Mouse (Mus musculus): ENCODE results near the gene AI837181. TPM values are rescaled to one million over a fixed set of nuclear protein-coding genes. Genes with fewer than 3 reads are reported as not detected.

Gene AI837181
- polyA plus RNA-seq, 1 experiment from 2014 or later = 65.4 TPM

DNA sequence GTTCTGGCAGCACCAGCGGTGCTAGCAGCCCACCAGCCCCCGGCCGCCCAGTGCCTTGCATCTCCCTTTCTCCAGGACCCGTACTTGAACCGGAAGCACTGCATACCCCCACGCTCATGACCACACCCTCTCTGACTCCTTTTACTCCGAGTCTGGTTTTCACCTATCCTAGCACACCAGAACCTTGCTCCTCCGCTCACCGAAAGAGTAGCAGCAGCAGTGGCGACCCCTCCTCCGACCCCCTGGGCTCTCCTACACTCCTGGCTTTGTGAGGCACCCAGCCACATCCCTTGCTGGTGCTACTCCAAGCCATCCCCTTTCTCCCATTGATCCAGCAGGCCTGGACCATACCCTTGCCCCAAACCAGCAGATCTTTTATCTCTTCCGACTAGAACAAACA is 30.1 kb downstream of the AI837181 start:
- no peak for ATAC-seq (ENCODE audit: low FRiP score, low read depth)
- Histone ChIP-seq H3K36me3 (peaks cover 10% of the 10 kb centered on the region; the same call in 1 of the 2 replicates), H3K27ac (no peak overlapping the region), H3K4me1 (peaks cover 27% of the 10 kb centered on the region), H3K4me3 (no peak overlapping the region), H3K4me2 (replicated peaks) (peak overlapping the region; percentile 99), H3K27me3 (replicated peaks) (peaks cover 8% of the 10 kb centered on the region), H3K9me3 (no peaks in the 10 kb centered on the region), H3K9ac (peak overlapping the region; percentile 88; the same call in 1 of the 2 replicates)
- WGBS = 86% methylated on average over 12 of the region's 12 CpGs

- Histone ChIP-seq H3K4me2 (replicated peaks) (peak overlapping the region; percentile 99), H3K4me3 (peak overlapping the region; percentile 77), H3K9ac (peak overlapping the region; percentile 88), H3K4me1 (peaks cover 29% of the 10 kb centered on the region), H3K27ac (no peak overlapping the region), H3K27me3 (replicated peaks) (peaks cover 3% of the 10 kb centered on the region), H3K9me3 (no peaks in the 10 kb centered on the region), H3K36me3 (peaks cover 10% of the 10 kb centered on the region; the same call in 1 of the 2 replicates)
- WGBS = 73% methylated on average over 8 of the region's 8 CpGs
- ATAC-seq (ENCODE audit: low FRiP score, low read depth) = no peak
Measured at GRCm38 (mm10) chr19:5455568-5455967, 30.6 kb downstream of the AI837181 start.

GRCm38 (mm10) chr19:5456241-5456921 is 31.4 kb downstream of the AI837181 start:
- H3K27ac ChIP-seq = peak overlapping the region; percentile 93
- no peaks in the 10 kb centered on the region for H3K9me3 ChIP-seq
- H3K4me1 ChIP-seq = peaks cover 35% of the 10 kb centered on the region
- H3K4me2 ChIP-seq (replicated peaks) = peak overlapping the region; percentile 99
- H3K36me3 ChIP-seq = peaks cover 10% of the 10 kb centered on the region; the same call in 1 of the 2 replicates
- H3K9ac ChIP-seq = peak overlapping the region; percentile 88
- WGBS = 4% methylated on average over 26 of the region's 26 CpGs
- ATAC-seq (ENCODE audit: low FRiP score, low read depth) = no peak
- H3K4me3 ChIP-seq = peak overlapping the region; percentile 77
- no peaks in the 10 kb centered on the region; the same call in 1 of the 2 replicates for H3K27me3 ChIP-seq (replicated peaks)

GRCm38 (mm10) chr19:5456922-5457745 is 32.2 kb downstream of the AI837181 start:
- Histone ChIP-seq H3K4me2 (replicated peaks) (peak overlapping the region; percentile 99), H3K27me3 (replicated peaks) (no peaks in the 10 kb centered on the region; the same call in 1 of the 2 replicates), H3K4me1 (peaks cover 37% of the 10 kb centered on the region), H3K27ac (peak overlapping the region; percentile 93), H3K9ac (peak overlapping the region; percentile 88), H3K9me3 (no peaks in the 10 kb centered on the region), H3K36me3 (peaks cover 10% of the 10 kb centered on the region; the same call in 1 of the 2 replicates), H3K4me3 (peak overlapping the region; percentile 77)
- WGBS = under 1% methylated on average over 70 of the region's 70 CpGs
- ATAC-seq (ENCODE audit: low FRiP score, low read depth) = peak; percentile 85

DNA sequence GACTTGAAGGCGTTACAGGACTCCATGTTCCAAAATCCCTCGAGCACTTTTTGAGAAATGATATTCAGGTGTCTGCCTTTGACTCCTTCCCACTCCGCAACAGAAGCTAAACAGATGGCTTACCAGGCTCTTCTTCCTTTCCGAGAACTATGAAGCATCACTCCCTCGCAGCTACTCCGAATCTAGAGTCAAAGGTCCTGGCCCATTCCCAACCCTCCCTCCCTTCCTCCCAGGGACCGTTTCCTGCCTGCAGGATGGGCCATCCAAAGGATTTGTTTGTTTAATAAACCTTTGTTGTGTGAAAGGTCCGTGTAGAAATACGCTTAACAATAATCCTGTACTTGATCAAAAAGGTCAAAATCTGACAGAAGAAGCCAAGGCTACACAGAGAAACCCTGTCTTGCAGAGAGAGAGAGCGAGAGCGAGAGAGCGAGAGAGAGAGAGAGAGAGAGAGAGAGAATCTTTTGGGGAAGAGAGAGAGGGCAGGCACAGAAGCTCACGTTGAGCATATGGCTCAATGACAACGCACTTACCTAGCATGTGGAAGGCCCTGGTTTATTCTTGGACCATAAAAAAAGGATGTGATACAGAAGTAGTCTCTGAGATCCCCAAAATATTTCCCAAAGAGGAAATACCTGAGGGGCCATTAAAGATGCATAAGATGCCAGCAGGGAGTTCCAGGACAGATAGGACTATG is 33.0 kb downstream of the AI837181 start, which contains the start of gene Ccdc85b:
Gene Ccdc85b (minus strand): TSS at position 149 of the 697 bp plus-strand sequence.
- Histone ChIP-seq H3K9me3 (no peaks in the 10 kb centered on the region), H3K36me3 (peaks cover 16% of the 10 kb centered on the region; the same call in 1 of the 2 replicates), H3K4me2 (replicated peaks) (peak within 1 kb of the TSS; percentile 99), H3K4me3 (peak within 1 kb of the TSS; percentile 77), H3K27me3 (replicated peaks) (no peaks in the 10 kb centered on the region; the same call in 1 of the 2 replicates), H3K4me1 (peaks cover 37% of the 10 kb centered on the region), H3K9ac (peak within 1 kb of the TSS; percentile 88), H3K27ac (peak within 1 kb of the TSS; percentile 93)
- 17% methylated on average over 14 of the region's 14 CpGs for WGBS
- no peak for ATAC-seq (ENCODE audit: low FRiP score, low read depth)

DNA sequence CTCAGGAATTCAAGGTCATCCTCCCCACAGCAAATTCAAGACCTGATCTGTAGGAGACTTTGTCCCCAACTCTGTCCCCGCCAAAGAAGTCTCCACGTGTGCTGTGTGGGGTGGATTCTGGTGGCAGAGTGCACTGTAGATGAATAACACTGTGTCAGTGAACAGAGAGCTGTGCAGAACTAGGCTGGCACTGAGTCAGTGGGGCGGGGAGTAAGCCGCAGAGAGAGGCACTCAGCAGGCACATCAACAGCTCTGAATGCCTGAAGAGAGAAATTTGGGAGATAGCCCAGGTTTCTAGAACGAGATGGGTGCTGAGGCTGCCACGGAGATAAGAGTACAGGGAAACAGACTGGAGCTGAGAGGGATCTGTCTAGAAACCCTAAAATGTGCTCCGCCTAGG is 34.1 kb downstream of the AI837181 start:
- no peak for ATAC-seq (ENCODE audit: low FRiP score, low read depth)
- 71% methylated on average over 7 of the region's 7 CpGs for WGBS
- Histone ChIP-seq H3K9me3 (no peaks in the 10 kb centered on the region), H3K4me2 (replicated peaks) (no peak overlapping the region), H3K36me3 (peaks cover 19% of the 10 kb centered on the region), H3K27me3 (replicated peaks) (no peaks in the 10 kb centered on the region; the same call in 1 of the 2 replicates), H3K27ac (no peak overlapping the region), H3K9ac (no peak overlapping the region), H3K4me1 (peaks cover 42% of the 10 kb centered on the region), H3K4me3 (no peak overlapping the region)

GRCm38 (mm10) chr19:5459896-5460295 is 35.0 kb downstream of the AI837181 start:
- peak overlapping the region; percentile 73 for H3K4me3 ChIP-seq
- peak overlapping the region; percentile 78 for H3K9ac ChIP-seq
- H3K27me3 ChIP-seq (replicated peaks) = no peaks in the 10 kb centered on the region; the same call in 1 of the 2 replicates
- H3K9me3 ChIP-seq = no peaks in the 10 kb centered on the region
- no peak for ATAC-seq (ENCODE audit: low FRiP score, low read depth)
- peaks cover 43% of the 10 kb centered on the region for H3K4me1 ChIP-seq
- peaks cover 13% of the 10 kb centered on the region for H3K36me3 ChIP-seq
- 22% methylated on average over 3 of the region's 3 CpGs for WGBS
- peak overlapping the region; percentile 94 for H3K4me2 ChIP-seq (replicated peaks)
- H3K27ac ChIP-seq = no peak overlapping the region

GRCm38 (mm10) chr19:5460465-5460911 is 35.5 kb downstream of the AI837181 start, which contains the start of gene Fibp:
Gene Fibp, plus strand, starts transcription at chr19:5460615.
- WGBS = under 1% methylated on average over 32 of the region's 32 CpGs
- Histone ChIP-seq H3K9me3 (no peaks in the 10 kb centered on the region), H3K27ac (no peak within 1 kb of the TSS), H3K4me2 (replicated peaks) (peak within 1 kb of the TSS; percentile 94), H3K27me3 (replicated peaks) (no peaks in the 10 kb centered on the region; the same call in 1 of the 2 replicates), H3K4me1 (peaks cover 37% of the 10 kb centered on the region), H3K9ac (peak within 1 kb of the TSS; percentile 78), H3K36me3 (peaks cover 19% of the 10 kb centered on the region), H3K4me3 (peak within 1 kb of the TSS; percentile 73)
- ATAC-seq (ENCODE audit: low FRiP score, low read depth) = peak; percentile 54; the same call in 1 of the 2 replicates

DNA sequence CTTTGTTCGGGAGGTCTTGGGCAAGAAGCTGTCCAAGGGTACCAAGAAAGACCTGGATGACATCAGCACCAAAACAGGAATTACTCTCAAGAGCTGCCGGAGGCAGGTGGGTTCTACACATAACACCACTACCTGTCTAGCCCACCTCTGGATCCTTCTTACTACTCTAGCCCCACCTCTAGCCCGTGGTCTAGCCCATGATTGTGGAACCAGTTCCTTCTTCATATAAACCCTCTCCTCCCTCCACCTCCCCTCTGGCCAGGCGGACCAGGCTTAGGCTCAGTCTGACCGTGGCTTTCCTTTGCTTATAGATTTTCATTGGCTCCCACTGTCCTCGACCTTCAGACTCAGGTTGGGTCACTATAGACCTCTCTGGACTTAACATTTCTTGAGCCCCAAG is 36.5 kb downstream of the AI837181 start:
- peak overlapping the region; percentile 94 for H3K4me2 ChIP-seq (replicated peaks)
- peaks cover 28% of the 10 kb centered on the region for H3K36me3 ChIP-seq
- WGBS = 89% methylated on average over 6 of the region's 6 CpGs
- no peak overlapping the region for H3K27ac ChIP-seq
- H3K9ac ChIP-seq = peak overlapping the region; percentile 78; the same call in 1 of the 2 replicates
- peak overlapping the region; percentile 73 for H3K4me3 ChIP-seq
- H3K4me1 ChIP-seq = peaks cover 27% of the 10 kb centered on the region
- H3K9me3 ChIP-seq = no peaks in the 10 kb centered on the region
- ATAC-seq (ENCODE audit: low FRiP score, low read depth) = no peak
- H3K27me3 ChIP-seq (replicated peaks) = no peaks in the 10 kb centered on the region; the same call in 1 of the 2 replicates

GRCm38 (mm10) chr19:5463212-5463611 is 38.3 kb downstream of the AI837181 start:
- no peak overlapping the region for H3K9ac ChIP-seq
- H3K9me3 ChIP-seq = no peaks in the 10 kb centered on the region
- H3K27ac ChIP-seq = no peak overlapping the region
- WGBS = 90% methylated on average over 9 of the region's 9 CpGs
- 0 out of 2 replicates have a peak overlapping the region, but pooled peaks have one; percentile 2 for H3K4me3 ChIP-seq
- no peaks in the 10 kb centered on the region; the same call in 1 of the 2 replicates for H3K27me3 ChIP-seq (replicated peaks)
- no peak overlapping the region for H3K4me2 ChIP-seq (replicated peaks)
- peaks cover 41% of the 10 kb centered on the region for H3K36me3 ChIP-seq
- no peak for ATAC-seq (ENCODE audit: low FRiP score, low read depth)
- H3K4me1 ChIP-seq = peaks cover 22% of the 10 kb centered on the region

DNA sequence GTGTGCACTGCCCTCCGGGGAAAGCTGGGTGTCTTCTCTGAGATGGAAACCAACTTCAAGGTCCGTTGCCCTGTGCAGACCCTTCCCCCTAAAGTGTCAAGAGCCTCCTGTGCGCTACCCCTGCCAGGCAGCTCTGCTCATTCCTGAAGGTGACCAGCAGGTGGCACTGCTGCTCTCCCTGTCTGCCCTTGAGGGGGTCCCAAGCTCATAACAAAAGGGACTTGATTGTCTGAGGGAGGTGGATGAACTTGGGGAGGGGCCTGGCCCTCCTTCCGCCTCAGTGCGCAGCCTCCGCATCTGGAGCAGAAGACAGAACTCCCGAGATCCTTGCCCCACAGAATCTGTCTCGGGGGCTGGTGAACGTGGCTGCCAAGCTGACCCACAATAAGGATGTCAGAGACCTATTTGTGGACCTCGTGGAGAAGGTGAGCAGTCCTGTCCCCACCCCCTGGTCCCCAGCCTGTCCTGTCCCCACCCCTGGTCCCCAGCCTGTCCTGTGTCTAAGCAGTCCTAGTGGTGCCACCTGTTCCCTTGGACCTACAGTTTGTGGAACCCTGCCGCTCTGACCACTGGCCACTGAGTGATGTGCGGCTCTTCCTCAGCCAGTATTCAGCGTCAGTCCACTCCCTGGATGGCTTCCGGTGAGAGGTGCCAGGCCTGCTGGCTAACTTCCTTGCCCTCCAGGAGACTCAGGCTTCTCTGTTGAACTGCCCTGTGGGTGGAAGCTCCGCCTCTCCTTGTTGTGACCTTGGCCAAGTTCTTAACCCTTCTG is 39.0 kb downstream of the AI837181 start:
- WGBS = 45% methylated on average over 15 of the region's 15 CpGs
- Histone ChIP-seq H3K4me3 (peak overlapping the region; percentile 18; the same call in 1 of the 2 replicates), H3K27ac (no peak overlapping the region), H3K4me2 (replicated peaks) (peak overlapping the region; percentile 58), H3K27me3 (replicated peaks) (no peaks in the 10 kb centered on the region; the same call in 1 of the 2 replicates), H3K4me1 (peaks cover 22% of the 10 kb centered on the region), H3K9ac (peak overlapping the region; percentile 57), H3K9me3 (no peaks in the 10 kb centered on the region), H3K36me3 (peaks cover 41% of the 10 kb centered on the region)
- peak; percentile 63 for ATAC-seq (ENCODE audit: low FRiP score, low read depth)

All from neural tube, embryonic 12.5 days (tissue).